Mouse (Mus musculus): Measurements from ENCODE around the gene Ubxn1. TPM values are rescaled to one million over a fixed set of nuclear protein-coding genes. Genes with fewer than 3 reads are reported as not detected.

Gene Ubxn1
- polyA plus RNA-seq, 1 experiment from 2014 or later, result 144 TPM

DNA sequence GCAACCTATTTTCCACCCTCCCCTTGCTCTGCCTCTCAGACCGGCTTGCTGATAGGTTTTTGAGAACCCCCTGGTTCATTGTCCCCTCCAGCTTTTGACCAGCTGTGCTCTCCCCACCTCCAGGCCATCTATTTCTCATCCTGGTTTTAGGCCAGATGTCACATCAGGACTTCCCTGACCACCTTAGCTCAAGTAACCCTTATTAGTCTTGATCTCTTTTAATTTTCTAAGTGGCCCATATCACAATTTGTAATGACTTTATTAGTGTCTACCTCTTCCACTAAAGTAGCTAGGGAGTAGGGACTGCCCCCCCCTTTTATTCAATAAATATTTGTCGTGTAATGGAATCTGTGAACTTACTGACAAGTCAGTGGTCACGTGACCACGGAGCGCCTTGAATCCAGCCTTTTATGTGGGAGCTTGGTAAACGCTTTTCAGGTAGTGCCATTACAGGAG lies 49.6 kb downstream of the Ubxn1 start:
- H3K27me3 ChIP-seq (replicated peaks; ENCODE audit: control insufficient read depth, insufficient read depth, low read length), result no peaks in the 10 kb centered on the region
- H3K4me2 ChIP-seq (ENCODE audit: low read depth, low read length), result peak overlapping the region; percentile 79
- DNase-seq (ENCODE audit: low spot score), result peak; percentile 80
- H3K4me3 ChIP-seq (ENCODE audit: low read depth, low read length), result peak overlapping the region; percentile 84
- 0 out of 2 replicates have a peak, but pooled peaks cover 6% of the 10 kb centered on the region for H3K4me1 ChIP-seq (ENCODE audit: control insufficient read depth, insufficient read depth, low read length)
- H3K9ac ChIP-seq (ENCODE audit: low read depth, low read length), result peak overlapping the region; percentile 81
- no peak for ATAC-seq (ENCODE audit: low read depth)
- peak overlapping the region; percentile 85 for H3K27ac ChIP-seq (replicated peaks; ENCODE audit: low read depth, low read length)
- H3K9me3 ChIP-seq (ENCODE audit: control insufficient read depth, low read length), result no peaks in the 10 kb centered on the region
- H3K36me3 ChIP-seq (ENCODE audit: control insufficient read depth, insufficient read depth, low read length), result peaks cover 37% of the 10 kb centered on the region
- WGBS, result 1% methylated on average over 6 of the region's 6 CpGs

DNA sequence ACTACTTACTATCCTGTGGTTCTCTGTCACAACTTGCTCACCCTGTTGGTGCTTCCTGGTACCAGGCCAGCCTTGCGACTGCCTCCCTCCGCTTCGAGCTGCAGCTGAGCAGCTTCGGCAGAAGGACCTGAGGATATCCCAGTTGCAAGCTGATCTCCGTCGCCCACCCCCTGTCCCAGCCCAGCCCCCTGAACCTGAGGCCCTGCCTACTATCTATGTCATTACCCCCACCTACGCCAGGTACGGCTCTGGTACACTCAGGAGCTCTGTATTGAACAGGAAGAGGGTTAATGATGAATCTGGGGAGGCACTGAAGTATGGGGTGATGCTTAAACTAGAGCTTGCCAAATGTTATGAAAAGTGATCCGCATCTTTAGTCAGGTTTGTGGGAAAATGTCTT lies 50.4 kb downstream of the Ubxn1 start:
- WGBS, result 56% methylated on average over 9 of the region's 9 CpGs
- Histone ChIP-seq H3K9me3 (ENCODE audit: control insufficient read depth, low read length) (no peaks in the 10 kb centered on the region), H3K27ac (replicated peaks; ENCODE audit: low read depth, low read length) (no peak overlapping the region), H3K4me1 (ENCODE audit: control insufficient read depth, insufficient read depth, low read length) (0 out of 2 replicates have a peak, but pooled peaks cover 6% of the 10 kb centered on the region), H3K4me3 (ENCODE audit: low read depth, low read length) (peak overlapping the region; percentile 84), H3K36me3 (ENCODE audit: control insufficient read depth, insufficient read depth, low read length) (peaks cover 37% of the 10 kb centered on the region), H3K9ac (ENCODE audit: low read depth, low read length) (peak overlapping the region; percentile 81), H3K27me3 (replicated peaks; ENCODE audit: control insufficient read depth, insufficient read depth, low read length) (no peaks in the 10 kb centered on the region), H3K4me2 (ENCODE audit: low read depth, low read length) (peak overlapping the region; percentile 79)
- no peak for DNase-seq (ENCODE audit: low spot score)
- no peak for ATAC-seq (ENCODE audit: low read depth)

Small RNA genes lying within 50 kb of the gene (microRNA-seq; reads per million reads assigned to microRNA genes)
- gene Mir5136 (ENCODE audit: borderline number of aligned reads), result not detected

Other genes with a start within 250 kb of the Ubxn1 start
- 0.35 and 0.45 TPM in 2 replicates for gene Chrm1, start 207.7 kb upstream of the Ubxn1 start, polyA plus RNA-seq (2014; fragmentation: Nextera tagmentation; extraction: Ambion mirVana)
- 100 and 107 TPM in 2 replicates for gene Slc3a2, start 148.1 kb upstream of the Ubxn1 start, polyA plus RNA-seq (2014; fragmentation: Nextera tagmentation; extraction: Ambion mirVana)
- gene Wdr74, start 135.7 kb upstream of the Ubxn1 start, polyA plus RNA-seq (2014; fragmentation: Nextera tagmentation; extraction: Ambion mirVana), result 76.6 and 80.1 TPM in 2 replicates
- 0.85 and 1.9 TPM in 2 replicates for gene 1700092M07Rik, start 130.8 kb upstream of the Ubxn1 start, polyA plus RNA-seq (2014; fragmentation: Nextera tagmentation; extraction: Ambion mirVana)
- gene Stx5a, start 130.1 kb upstream of the Ubxn1 start, polyA plus RNA-seq (2014; fragmentation: Nextera tagmentation; extraction: Ambion mirVana), result 140 and 142 TPM in 2 replicates
- gene Nxf1, start 114.4 kb upstream of the Ubxn1 start, polyA plus RNA-seq (2014; fragmentation: Nextera tagmentation; extraction: Ambion mirVana), result 152 and 171 TPM in 2 replicates
- gene Tmem223, start 100.5 kb upstream of the Ubxn1 start, polyA plus RNA-seq (2014; fragmentation: Nextera tagmentation; extraction: Ambion mirVana), result 173 and 194 TPM in 2 replicates
- 74.9 and 90.3 TPM in 2 replicates for gene Tmem179b, start 97.0 kb upstream of the Ubxn1 start, polyA plus RNA-seq (2014; fragmentation: Nextera tagmentation; extraction: Ambion mirVana)
- gene Taf6l, start 85.1 kb upstream of the Ubxn1 start, polyA plus RNA-seq (2014; fragmentation: Nextera tagmentation; extraction: Ambion mirVana), result 16.5 and 18.1 TPM in 2 replicates
- gene Polr2g, start 72.9 kb upstream of the Ubxn1 start, polyA plus RNA-seq (2014; fragmentation: Nextera tagmentation; extraction: Ambion mirVana), result 151 and 157 TPM in 2 replicates
- 5.2 and 5.5 TPM in 2 replicates for gene Zbtb3, start 68.9 kb upstream of the Ubxn1 start, polyA plus RNA-seq (2014; fragmentation: Nextera tagmentation; extraction: Ambion mirVana)
- 38.4 and 40.8 TPM in 2 replicates for gene Ttc9c, start 52.2 kb upstream of the Ubxn1 start, polyA plus RNA-seq (2014; fragmentation: Nextera tagmentation; extraction: Ambion mirVana)
- gene Hnrnpul2, start 51.5 kb upstream of the Ubxn1 start, polyA plus RNA-seq (2014; fragmentation: Nextera tagmentation; extraction: Ambion mirVana), result 7.8 and 9.2 TPM in 2 replicates
- gene AC129217.1, start 41.7 kb upstream of the Ubxn1 start, polyA plus RNA-seq (2014; fragmentation: Nextera tagmentation; extraction: Ambion mirVana), result not detected in 2 replicates
- gene Bscl2, start 34.0 kb upstream of the Ubxn1 start, polyA plus RNA-seq (2014; fragmentation: Nextera tagmentation; extraction: Ambion mirVana), result 44.9 and 47.3 TPM in 2 replicates
- 22.2 and 24.6 TPM in 2 replicates for gene Gng3, start 32.3 kb upstream of the Ubxn1 start, polyA plus RNA-seq (2014; fragmentation: Nextera tagmentation; extraction: Ambion mirVana)
- gene Lrrn4cl, start 20.7 kb upstream of the Ubxn1 start, polyA plus RNA-seq (2014; fragmentation: Nextera tagmentation; extraction: Ambion mirVana), result 1.6 and 2.4 TPM in 2 replicates
- gene Uqcc3, start 9.4 kb downstream of the Ubxn1 start, polyA plus RNA-seq (2014; fragmentation: Nextera tagmentation; extraction: Ambion mirVana), result 53.8 and 57.5 TPM in 2 replicates
- gene Lbhd1, start 12.2 kb downstream of the Ubxn1 start, polyA plus RNA-seq (2014; fragmentation: Nextera tagmentation; extraction: Ambion mirVana), result 60.2 and 68.8 TPM in 2 replicates
- not detected in 2 replicates for gene Gm49403, start 12.4 kb downstream of the Ubxn1 start, polyA plus RNA-seq (2014; fragmentation: Nextera tagmentation; extraction: Ambion mirVana)
- 77.4 and 86.6 TPM in 2 replicates for gene 1810009A15Rik, start 17.4 kb downstream of the Ubxn1 start, polyA plus RNA-seq (2014; fragmentation: Nextera tagmentation; extraction: Ambion mirVana)
- not detected in 2 replicates for gene Gm49416, start 17.4 kb downstream of the Ubxn1 start, polyA plus RNA-seq (2014; fragmentation: Nextera tagmentation; extraction: Ambion mirVana)
- gene Ints5, start 21.5 kb downstream of the Ubxn1 start, polyA plus RNA-seq (2014; fragmentation: Nextera tagmentation; extraction: Ambion mirVana), result 34.8 and 35.1 TPM in 2 replicates
- 99.2 and 103 TPM in 2 replicates for gene Ganab, start 26.6 kb downstream of the Ubxn1 start, polyA plus RNA-seq (2014; fragmentation: Nextera tagmentation; extraction: Ambion mirVana)
- gene B3gat3, start 48.9 kb downstream of the Ubxn1 start, polyA plus RNA-seq (2014; fragmentation: Nextera tagmentation; extraction: Ambion mirVana), result 42.3 and 42.4 TPM in 2 replicates
- gene Rom1, start 57.9 kb downstream of the Ubxn1 start, polyA plus RNA-seq (2014; fragmentation: Nextera tagmentation; extraction: Ambion mirVana), result 2.2 and 2.5 TPM in 2 replicates
- gene Eml3, start 58.1 kb downstream of the Ubxn1 start, polyA plus RNA-seq (2014; fragmentation: Nextera tagmentation; extraction: Ambion mirVana), result 18.2 and 20.4 TPM in 2 replicates
- gene Mta2, start 70.4 kb downstream of the Ubxn1 start, polyA plus RNA-seq (2014; fragmentation: Nextera tagmentation; extraction: Ambion mirVana), result 39.7 and 43.6 TPM in 2 replicates
- 24.7 and 27.8 TPM in 2 replicates for gene Tut1, start 82.4 kb downstream of the Ubxn1 start, polyA plus RNA-seq (2014; fragmentation: Nextera tagmentation; extraction: Ambion mirVana)
- 469 and 503 TPM in 2 replicates for gene Eef1g, start 95.5 kb downstream of the Ubxn1 start, polyA plus RNA-seq (2014; fragmentation: Nextera tagmentation; extraction: Ambion mirVana)
- gene Ahnak, start 117.8 kb downstream of the Ubxn1 start, polyA plus RNA-seq (2014; fragmentation: Nextera tagmentation; extraction: Ambion mirVana), result 44.8 and 57.6 TPM in 2 replicates
- gene Scgb1a1, start 216.5 kb downstream of the Ubxn1 start, polyA plus RNA-seq (2014; fragmentation: Nextera tagmentation; extraction: Ambion mirVana), result not detected in 2 replicates

All from embryonic facial prominence, embryonic 14.5 days (tissue).